Mouse (Mus musculus) gastrocnemius, postnatal 4 days (tissue): ENCODE results near the gene Ipo7. TPM values are rescaled to one million over a fixed set of nuclear protein-coding genes. Genes with fewer than 3 reads are reported as not detected.
"Not testable (repeated sequence)": the region's sequence is repeated elsewhere in the genome, so short reads cannot be mapped to it uniquely, and the experiment has no call there.

Experiments
- DNase-seq, 2 experiments: peaks; one replicate each; pipeline ENCODE4 v3.0.0; 2021 to 2022; ENCODE audit warnings: low spot score in 2 of 2, mixed read lengths in 2 of 2
- long read RNA-seq, 2 experiments: library from polyadenylated mRNA; stranded (forward); transcript quantifications; one replicate each; pipeline ENCODE4 v2.0.0; 2021
- total RNA-seq, 2 experiments: library from RNA; stranded (reverse); gene quantifications; 2 replicates each; pipeline ENCODE4 v1.2.3; 2021

Ipo7 gene
- total RNA-seq, result 10 to 100 TPM; 88.4 to 88.6 TPM
- long read RNA-seq, experiment 1, full-length matches to known transcripts, result 9 of 23 reads
- long read RNA-seq, experiment 1, partial matches to known transcripts, result 7 of 23 reads
- long read RNA-seq, experiment 1, other reads (novel, unspliced or antisense), result 7 of 23 reads
- long read RNA-seq, experiment 2, full-length matches to known transcripts, result 5 of 35 reads
- long read RNA-seq, experiment 2, partial matches to known transcripts, result 10 of 35 reads
- long read RNA-seq, experiment 2, other reads (novel, unspliced or antisense), result 20 of 35 reads

GRCm38 (mm10) chr7:110018117-110018630, at the start of gene Ipo7:
Gene Ipo7 (plus strand): TSS chr7:110018274.
- DNase-seq, result peak; percentile 82 to 93

GRCm38 (mm10) chr7:109968924-109969450, 49.1 kb upstream of the Ipo7 start:
- peak in 1 of 2 experiments; percentile 66 for DNase-seq

- DNase-seq, result no peak
These were observed 48.5 kb upstream of the Ipo7 start for GRCm38 (mm10) chr7:109969542-109969941.

- no peak for DNase-seq
These were observed 41.9 kb upstream of the Ipo7 start for GRCm38 (mm10) chr7:109975966-109976715.

- DNase-seq, result not testable (repeated sequence)
These were observed 40.9 kb upstream of the Ipo7 start for GRCm38 (mm10) chr7:109977131-109977530.

- DNase-seq, result not testable (repeated sequence)
These were observed 33.5 kb upstream of the Ipo7 start for GRCm38 (mm10) chr7:109984608-109985007.

GRCm38 (mm10) chr7:109985661-109986132, 32.4 kb upstream of the Ipo7 start:
- DNase-seq, result no peak

GRCm38 (mm10) chr7:109986133-109986669, 31.9 kb upstream of the Ipo7 start:
- DNase-seq, result peak; percentile 99

GRCm38 (mm10) chr7:109986775-109987174, 31.3 kb upstream of the Ipo7 start, which contains the start of gene Tmem41b:
Gene Tmem41b (minus strand): TSS chr7:109986929.
- not testable (repeated sequence) for DNase-seq

GRCm38 (mm10) chr7:109991286-109991685, 26.8 kb upstream of the Ipo7 start:
- no peak for DNase-seq

- DNase-seq, result peak in 1 of 2 experiments; percentile 51
These were observed 24.7 kb upstream of the Ipo7 start for GRCm38 (mm10) chr7:109993157-109993959.

GRCm38 (mm10) chr7:109998388-109998787, 19.7 kb upstream of the Ipo7 start:
- no peak for DNase-seq

- DNase-seq, result no peak
These were observed 16.0 kb upstream of the Ipo7 start for GRCm38 (mm10) chr7:110002092-110002491.

GRCm38 (mm10) chr7:110002968-110003367, 15.1 kb upstream of the Ipo7 start:
- peak; percentile 19 to 30 for DNase-seq

- DNase-seq, result no peak
These were observed 12.1 kb upstream of the Ipo7 start for GRCm38 (mm10) chr7:110005976-110006375.

- no peak for DNase-seq
These were observed 11.4 kb upstream of the Ipo7 start for GRCm38 (mm10) chr7:110006471-110007195.

GRCm38 (mm10) chr7:110008513-110008912, 9.6 kb upstream of the Ipo7 start:
- no peak for DNase-seq

- DNase-seq, result no peak
These were observed 9.0 kb upstream of the Ipo7 start for GRCm38 (mm10) chr7:110009084-110009483.

GRCm38 (mm10) chr7:110011417-110011816, 6.7 kb upstream of the Ipo7 start:
- DNase-seq, result no peak

GRCm38 (mm10) chr7:110014272-110014671, 3.8 kb upstream of the Ipo7 start:
- no peak for DNase-seq
